Mouse (Mus musculus) liver, embryonic 14.5 days (tissue): ENCODE results near the gene Abcg1.

ENCODE experiments used
- CTCF ChIP-seq: IDR thresholded peaks from 2 replicates; pipeline ENCODE4 v1.5.1; 2016; ENCODE audit warnings: antibody characterized with exemption, low read depth, control low read depth
- EP300 ChIP-seq: IDR thresholded peaks from 2 replicates; pipeline ENCODE4 v1.6.1; 2016; ENCODE audit warnings: antibody characterized with exemption, low read depth

- no peak for TF ChIP-seq EP300
- TF ChIP-seq CTCF = no peak
Observed at GRCm38 (mm10) chr17:31129452-31129851, 72.0 kb downstream of the Abcg1 start, which contains the start of gene Tff3.
